ENCODE assay signal across 8 mouse cellular contexts in genomic region chr3:107037105-107037504, GRCm38 (mm10). TPM values are rescaled to one million over a fixed set of nuclear protein-coding genes. Genes with fewer than 3 reads are reported as not detected.
DNase-seq lines count a peak whose midpoint lies in the region; ATAC-seq and TF ChIP-seq lines count a peak whose summit lies in the region.

No protein-coding gene starts in this region.

- no peaks in the 10 kb centered on the region for H3K9me3 ChIP-seq in ES-E14 (ENCODE audit: control insufficient read depth, insufficient read depth, low read depth, low read length)
- H3K9me3 ChIP-seq in embryonic facial prominence, embryonic 13.5 days, result no peaks in the 10 kb centered on the region

- intact Hi-C loops in left cerebral cortex, postnatal 4 days (cut with DNase I), result loop anchor here (10.0 kb wide), 1 partner anchor 82 kb away; no protein-coding TSS in a partner anchor

- peak overlapping the region; percentile 98 for H3K4me2 ChIP-seq in embryonic facial prominence, embryonic 13.5 days

- no peaks in the 10 kb centered on the region for H3K4me1 ChIP-seq in ES-E14 (ENCODE audit: control insufficient read depth in 2 of 2, insufficient read depth in 2 of 2, low read length in 2 of 2, poor library complexity in 1 of 2)
- H3K4me1 ChIP-seq in embryonic facial prominence, embryonic 13.5 days, result peaks cover 14% of the 10 kb centered on the region
- H3K4me1 ChIP-seq in small intestine, adult 2 months (ENCODE audit: control insufficient read depth, insufficient read depth, insufficient read length, low read length), result peaks cover 4% of the 10 kb centered on the region; the same call in 1 of the 2 replicates

- peak overlapping the region; percentile 64 for H3K4me3 ChIP-seq in layer of hippocampus, adult 2 months
- peak overlapping the region; percentile 65 to 66; a peak in 2 of 4 replicates for H3K4me3 ChIP-seq in ES-E14 (ENCODE audit: insufficient read depth in 1 of 2, low read depth in 1 of 2, low read length in 2 of 2, poor library complexity in 1 of 2, severe bottlenecking in 1 of 2)
- peak overlapping the region; percentile 62 for H3K4me3 ChIP-seq in embryonic facial prominence, embryonic 13.5 days
- peak overlapping the region; percentile 72 for H3K4me3 ChIP-seq in small intestine, adult 2 months (ENCODE audit: low read depth, low read length)

- DNase-seq in layer of hippocampus, adult 2 months (ENCODE audit: low spot score in 2 of 2), result no peak
- DNase-seq in layer of hippocampus, adult 9-10 months (ENCODE audit: low spot score), result no peak
- DNase-seq in ES-E14 (ENCODE audit: low read depth, low spot score), result no peak
- DNase-seq in left cerebral cortex, postnatal 4 days, result peak; percentile 26
- no peak for DNase-seq in gastrocnemius, postnatal 4 days (ENCODE audit: low spot score in 2 of 2)

- WGBS in embryonic facial prominence, embryonic 13.5 days, result 55% methylated on average over 12 of the region's 12 CpGs
- 50% methylated on average over 12 of the region's 12 CpGs for WGBS in small intestine, adult 2 months

- no peak for TF ChIP-seq POLR2A in small intestine, adult 2 months (IDR thresholded peaks at IDR 0.05; ENCODE audit: low read depth, low read length)

- H3K27me3 ChIP-seq in embryonic facial prominence, embryonic 13.5 days, result peaks cover 18% of the 10 kb centered on the region
- H3K27me3 ChIP-seq in small intestine, adult 2 months (ENCODE audit: control insufficient read depth, insufficient read depth, low read length), result peaks cover 14% of the 10 kb centered on the region; the same call in 1 of the 2 replicates

- H3K27ac ChIP-seq in layer of hippocampus, adult 2 months, result peak overlapping the region; percentile 93
- H3K27ac ChIP-seq in ES-E14 (ENCODE audit: insufficient read depth, low read depth, low read length, poor library complexity, severe bottlenecking), result no peak overlapping the region
- no peak overlapping the region for H3K27ac ChIP-seq in embryonic facial prominence, embryonic 13.5 days
- H3K27ac ChIP-seq in small intestine, adult 2 months (ENCODE audit: insufficient read depth, low read depth, low read length), result peak overlapping the region; percentile 45

- no peaks in the 10 kb centered on the region for H3K36me3 ChIP-seq in ES-E14 (ENCODE audit: control insufficient read depth, insufficient read depth, low read length, poor library complexity, severe bottlenecking)
- no peaks in the 10 kb centered on the region for H3K36me3 ChIP-seq in embryonic facial prominence, embryonic 13.5 days
- no peaks in the 10 kb centered on the region for H3K36me3 ChIP-seq in small intestine, adult 2 months (ENCODE audit: control insufficient read depth, insufficient read depth, low read length)

- TF ChIP-seq CTCF in layer of hippocampus, adult 2 months (conservative IDR thresholded peaks at IDR 0.05), result no peak
- TF ChIP-seq CTCF in small intestine, adult 2 months (IDR thresholded peaks at IDR 0.05; ENCODE audit: extremely low read depth, insufficient read length, insufficient replicate concordance, low read depth, low read length), result no peak

- in situ Hi-C loops in ES-E14 (cut with MboI; ENCODE audit: low sequenced_read_pairs in 2 of 2, unreplicated experiment in 2 of 2), result no loop called here

- ATAC-seq in embryonic facial prominence, embryonic 13.5 days (ENCODE audit: insufficient number of reproducible peaks, insufficient read depth, low FRiP score, low TSS enrichment, low read depth), result no peak
- no peak for ATAC-seq in CD4-positive, CD25-positive, alpha-beta regulatory T cell, adult 4 months

- no peak overlapping the region for H3K9ac ChIP-seq in ES-E14 (ENCODE audit: insufficient read depth, low read depth, low read length, poor library complexity, severe bottlenecking)
- H3K9ac ChIP-seq in embryonic facial prominence, embryonic 13.5 days, result peak overlapping the region; percentile 80; the same call in 1 of the 2 replicates

TF ChIP-seq in ES-E14, 5 proteins besides CTCF, POLR2A, EP300 and RAD21:
- TF ChIP-seq HCFC1 (IDR thresholded peaks at IDR 0.05; ENCODE audit: borderline replicate concordance, insufficient read depth, low read length) (no peak), ZC3H11A (IDR thresholded peaks at IDR 0.05; ENCODE audit: borderline replicate concordance, low read depth, low read length) (no peak), MAFK (IDR thresholded peaks at IDR 0.05; ENCODE audit: insufficient read depth, low read depth, low read length) (no peak), ZNF384 (IDR thresholded peaks at IDR 0.05; ENCODE audit: low read depth, low read length) (no peak), CHD2 (IDR thresholded peaks at IDR 0.05; ENCODE audit: low read depth, low read length) (no peak)

RNA-seq across cellular contexts. Expression of gene Kcna3, which starts 1.1 kb away (rescaled TPM):
- 10 to 100 TPM; 21.1 to 21.4 TPM for total RNA-seq in layer of hippocampus, adult 2 months (2021)
- total RNA-seq in ES-E14 (2012; rRNA removed), result 0.85 and 1.1 TPM in 2 replicates
- polyA plus RNA-seq in embryonic facial prominence, embryonic 13.5 days (2015; fragmentation: Nextera tagmentation; extraction: Ambion mirVana), result 1.1 and 1.3 TPM in 2 replicates
- total RNA-seq in left cerebral cortex, postnatal 4 days (2021), result 10 to 100 TPM; 32.9 to 36.6 TPM
- polyA plus RNA-seq in small intestine, adult 2 months (2012; rRNA removed), result 2.5 and 3.9 TPM in 2 replicates
- under 1 TPM; 0.54 to 0.98 TPM for total RNA-seq in gastrocnemius, postnatal 4 days (2021)
- 10 to 100 TPM in 1 of 2 experiments, 1 to 10 TPM in 1; 9.8 to 15.2 TPM for polyA plus RNA-seq in CD4-positive, CD25-positive, alpha-beta regulatory T cell, adult 4 months (2017; shearing (Covaris generic))

Comparison
In these comparisons a context has a peak if more than half of its experiments do, and no peak if none do; other contexts are left out.
1. H3K27ac ChIP-seq: peak in layer of hippocampus, adult 2 months (single experiment) and small intestine, adult 2 months (single experiment); none in ES-E14 (single experiment) and embryonic facial prominence, embryonic 13.5 days (single experiment).
2. RNA of gene Kcna3, which starts 1.1 kb away (total RNA-seq): 32.9 to 36.6 TPM in left cerebral cortex, postnatal 4 days and 21.1 to 21.4 TPM in layer of hippocampus, adult 2 months; 0.54 to 0.98 TPM in gastrocnemius, postnatal 4 days and 0.85 to 1.1 TPM in ES-E14; every median in the first group is over 10 times any median in the second.
3. Peak in every context shown above with its lines, with median percentiles within 50 percentile points of each other: H3K4me3 ChIP-seq.